Mouse (Mus musculus) testis, adult 2 months (tissue): ENCODE data around the gene Lin37. TPM values are rescaled to one million over a fixed set of nuclear protein-coding genes. Genes with fewer than 3 reads are reported as not detected.

Experiments
- H3K27ac ChIP-seq: fragments of 200-500 bp; 2 replicates; pipeline ENCODE4 v1.5.1; 2012; ENCODE audit warnings: low read depth, low read length; ENCODE audit not compliant: control insufficient read depth, insufficient read depth
- H3K27me3 ChIP-seq: fragments of 200-500 bp; 2 replicates; pipeline ENCODE4 v1.6.1; 2012; ENCODE audit warnings: mild to moderate bottlenecking, low read length, moderate library complexity; ENCODE audit not compliant: control insufficient read depth, insufficient read depth
- H3K36me3 ChIP-seq: fragments of 200-500 bp; 2 replicates; pipeline ENCODE4 v1.6.1; 2012; ENCODE audit warnings: mild to moderate bottlenecking, low read length; ENCODE audit not compliant: control insufficient read depth, insufficient read depth
- H3K4me1 ChIP-seq: fragments of 200-500 bp; 2 replicates; pipeline ENCODE4 v1.6.1; 2012; ENCODE audit warnings: low read length; ENCODE audit not compliant: control insufficient read depth, insufficient read depth
- H3K4me3 ChIP-seq: fragments of 200-500 bp; 2 replicates; pipeline ENCODE4 v1.5.1; 2012; ENCODE audit warnings: low read depth, mild to moderate bottlenecking, low read length, moderate library complexity, mixed read lengths; ENCODE audit not compliant: control insufficient read depth
- CTCF ChIP-seq: fragments of 200-500 bp; IDR thresholded peaks from 2 replicates; pipeline ENCODE4 v1.5.1; 2012; ENCODE audit warnings: low read depth, mild to moderate bottlenecking, inconsistent platforms, low read length, moderate library complexity; ENCODE audit not compliant: control insufficient read depth, insufficient read depth, insufficient replicate concordance
- POLR2A ChIP-seq: fragments of 200-500 bp; IDR thresholded peaks from 2 replicates; pipeline ENCODE4 v1.6.1; 2012; ENCODE audit warnings: low read depth, mild to moderate bottlenecking, inconsistent platforms, low read length, moderate library complexity; ENCODE audit not compliant: control insufficient read depth
- polyA plus RNA-seq: library from polyadenylated mRNA; depleted of rRNA; stranded (reverse); fragments of >200 nt; gene quantifications from 2 replicates; pipeline ENCODE4 v1.2.3, GENCODE M21; 2012

The Lin37 gene
- polyA plus RNA-seq, 1 experiment: 47.0 TPM

- H3K27me3 ChIP-seq: no peaks in the 10 kb centered on the region
- H3K4me3 ChIP-seq: no peak overlapping the region
- no peak overlapping the region for H3K27ac ChIP-seq
- peaks cover 13% of the 10 kb centered on the region for H3K4me1 ChIP-seq
- TF ChIP-seq CTCF (no peak), POLR2A (no peak)
- H3K36me3 ChIP-seq: no peaks in the 10 kb centered on the region; the same call in none of the 2 replicates
Measured at GRCm38 (mm10) chr7:30584339-30584738, 24.7 kb upstream of the Lin37 start.

DNA sequence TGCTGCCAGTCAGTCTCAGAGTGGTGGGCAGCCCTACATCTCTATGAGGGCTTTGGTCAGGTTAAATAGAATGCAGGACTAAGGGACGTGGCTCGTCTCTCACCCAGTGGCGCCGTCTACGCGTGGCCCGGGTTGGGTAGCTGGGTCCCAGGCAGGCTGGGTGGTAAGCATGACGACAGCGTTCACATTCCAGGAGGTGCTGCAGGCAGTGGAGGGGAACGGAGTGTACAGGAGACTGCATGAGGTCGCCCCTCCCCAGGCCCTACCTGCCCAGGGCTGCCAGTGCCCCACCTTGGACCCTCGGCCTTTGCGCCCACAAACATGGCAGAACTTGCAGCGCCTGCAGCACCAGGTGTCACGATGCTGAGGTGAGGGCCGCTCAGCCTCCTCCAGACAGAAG lies 21.9 kb upstream of the Lin37 start:
- Histone ChIP-seq H3K4me1 (peaks cover 2% of the 10 kb centered on the region), H3K27me3 (no peaks in the 10 kb centered on the region), H3K27ac (no peak overlapping the region), H3K36me3 (peaks cover 7% of the 10 kb centered on the region), H3K4me3 (no peak overlapping the region)
- TF ChIP-seq CTCF: no peak

DNA sequence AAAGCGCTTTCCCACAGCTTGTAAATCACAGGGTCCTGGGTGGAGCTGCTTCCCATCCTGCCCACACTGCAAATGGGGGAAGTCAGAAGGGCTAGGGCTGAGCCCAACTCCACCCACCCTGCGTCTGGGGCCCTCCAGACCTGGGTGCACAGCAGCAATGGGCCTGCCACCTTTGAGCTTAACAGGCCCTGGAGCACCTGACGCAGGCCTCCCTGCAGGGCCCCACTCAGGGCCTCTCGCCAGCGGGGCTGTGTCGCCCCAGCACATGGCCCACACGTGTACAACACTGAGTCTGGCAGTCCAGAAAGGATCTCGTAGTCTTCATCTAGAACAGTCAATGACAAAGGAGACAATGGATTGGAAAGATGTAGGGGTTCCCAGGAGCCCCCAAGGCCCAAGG lies 20.3 kb upstream of the Lin37 start:
- H3K27ac ChIP-seq: no peak overlapping the region
- H3K27me3 ChIP-seq: no peaks in the 10 kb centered on the region
- H3K4me1 ChIP-seq: no peaks in the 10 kb centered on the region; the same call in 1 of the 2 replicates

DNA sequence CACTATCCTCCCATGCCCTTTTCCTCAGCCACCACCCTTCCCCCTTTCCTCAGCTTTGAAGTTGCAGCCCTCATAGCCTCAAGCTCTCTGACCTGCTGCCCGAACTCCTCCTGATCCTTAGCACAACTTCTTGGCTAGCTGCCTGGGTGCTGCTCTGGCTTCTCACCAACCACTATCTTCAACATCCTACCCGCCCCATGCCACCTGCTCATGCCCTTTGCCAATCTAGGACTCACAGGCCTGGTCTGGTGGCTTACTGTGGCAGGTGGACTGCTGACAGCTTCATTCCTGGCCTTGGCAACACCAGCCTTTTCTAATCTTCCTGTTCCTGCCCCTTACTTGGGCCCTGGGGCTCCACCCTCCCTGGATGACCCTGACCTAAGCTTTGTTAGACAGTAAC lies 13.3 kb upstream of the Lin37 start:
- Histone ChIP-seq H3K27me3 (no peaks in the 10 kb centered on the region), H3K27ac (no peak overlapping the region), H3K4me1 (no peaks in the 10 kb centered on the region; the same call in 1 of the 2 replicates), H3K36me3 (peaks cover 20% of the 10 kb centered on the region), H3K4me3 (no peak overlapping the region)
- TF ChIP-seq POLR2A (no peak), CTCF (no peak)

More for the DNA sequence above, 20.3 kb upstream of the Lin37 start:
- TF ChIP-seq CTCF (no peak), POLR2A (no peak)
- H3K36me3 ChIP-seq: peaks cover 12% of the 10 kb centered on the region
- H3K4me3 ChIP-seq: no peak overlapping the region

- TF ChIP-seq POLR2A (no peak), CTCF (no peak)
- no peak overlapping the region for H3K4me3 ChIP-seq
- H3K36me3 ChIP-seq: peaks cover 20% of the 10 kb centered on the region
- H3K27ac ChIP-seq: no peak overlapping the region
- H3K27me3 ChIP-seq: no peaks in the 10 kb centered on the region
- no peaks in the 10 kb centered on the region; the same call in none of the 2 replicates for H3K4me1 ChIP-seq
Measured at GRCm38 (mm10) chr7:30572389-30572788, 12.8 kb upstream of the Lin37 start.

DNA sequence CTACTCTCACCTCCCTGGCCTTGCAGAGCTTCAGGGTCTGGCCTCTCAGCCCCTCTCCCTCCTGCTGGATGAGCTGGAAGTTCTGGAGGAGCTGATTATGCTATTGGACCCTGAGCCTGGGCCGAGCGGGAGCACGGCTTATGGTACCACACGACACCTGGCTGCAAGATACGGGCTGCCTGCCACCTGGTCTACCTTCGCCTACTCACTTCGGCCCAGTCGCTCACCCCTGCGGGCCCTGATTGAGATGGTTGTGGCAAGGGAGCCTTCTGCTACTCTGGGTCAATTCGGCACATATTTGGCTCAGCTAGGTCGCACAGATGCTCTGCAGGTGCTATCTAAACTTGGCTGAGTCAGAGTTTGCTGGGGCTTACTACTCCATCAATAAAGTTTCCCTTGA lies 7.9 kb upstream of the Lin37 start:
- no peaks in the 10 kb centered on the region; the same call in 1 of the 2 replicates for H3K4me1 ChIP-seq
- no peak for TF ChIP-seq POLR2A
- no peak for TF ChIP-seq CTCF
- H3K27me3 ChIP-seq: no peaks in the 10 kb centered on the region
- peaks cover 7% of the 10 kb centered on the region for H3K36me3 ChIP-seq
- H3K27ac ChIP-seq: no peak overlapping the region
- H3K4me3 ChIP-seq: no peak overlapping the region

GRCm38 (mm10) chr7:30566033-30566432 lies 6.4 kb upstream of the Lin37 start:
- no peak for TF ChIP-seq POLR2A
- no peak for TF ChIP-seq CTCF
- Histone ChIP-seq H3K27me3 (no peaks in the 10 kb centered on the region), H3K27ac (no peak overlapping the region), H3K4me1 (peaks cover 3% of the 10 kb centered on the region), H3K4me3 (no peak overlapping the region), H3K36me3 (peaks cover 4% of the 10 kb centered on the region)
